Mouse (Mus musculus): Measurements from ENCODE around the gene Tyms.

- TF ChIP-seq CEBPB (IDR thresholded peaks at IDR 0.05; ENCODE audit: insufficient read depth, poor library complexity, severe bottlenecking) (no peak), POLR2A (IDR thresholded peaks at IDR 0.05; ENCODE audit: insufficient read length, low read depth) (no peak), MAX (IDR thresholded peaks at IDR 0.05; ENCODE audit: low read depth) (no peak), MYOG (IDR thresholded peaks at IDR 0.05; ENCODE audit: control insufficient read depth in 1 of 3, insufficient read depth in 1 of 3, insufficient read length in 2 of 3, low read depth in 2 of 3) (no peak), MYOD1 (IDR thresholded peaks at IDR 0.05; ENCODE audit: control insufficient read depth in 1 of 3, insufficient read length in 2 of 3, low read depth in 2 of 3) (no peak), REST (IDR thresholded peaks at IDR 0.05; ENCODE audit: insufficient read depth, insufficient read length) (no peak), E2F4 (IDR thresholded peaks at IDR 0.05; ENCODE audit: insufficient read depth) (no peak), POLR2AphosphoS2 (IDR thresholded peaks at IDR 0.05; ENCODE audit: insufficient read length, low read depth) (no peak), TCF12 (IDR thresholded peaks at IDR 0.05; ENCODE audit: insufficient read depth, poor library complexity, severe bottlenecking) (no peak), USF1 (IDR thresholded peaks at IDR 0.05; ENCODE audit: low read depth) (no peak), SRF (IDR thresholded peaks at IDR 0.05; ENCODE audit: control insufficient read depth, insufficient read length, low read depth) (no peak)
Measured at GRCm38 (mm10) chr5:30113881-30114760, 40.7 kb upstream of the Tyms start.
